Mouse (Mus musculus) heart, postnatal 0 days (tissue): Measurements from ENCODE around the gene Abcc4.

Experiments used
- CTCF ChIP-seq: IDR thresholded peaks from 2 replicates; pipeline ENCODE4 v1.5.1; 2016; ENCODE audit warnings: antibody characterized with exemption, control low read depth, low read depth
- EP300 ChIP-seq: IDR thresholded peaks from 2 replicates; pipeline ENCODE4 v1.6.1; 2016; ENCODE audit warnings: antibody characterized with exemption, low read depth

GRCm38 (mm10) chr14:118749068-118749467 is 43.0 kb upstream of the Abcc4 start:
- TF ChIP-seq EP300 (no peak), CTCF (no peak)
